Mouse (Mus musculus): ENCODE data around the gene Lrrc23.
"Not testable (repeated sequence)": the region's sequence is repeated elsewhere in the genome, so short reads cannot be mapped to it uniquely, and the experiment has no call there.

Lrrc23 gene

GRCm38 (mm10) chr6:124807986-124808357 is 28.4 kb upstream of the Lrrc23 start:
- in situ Hi-C loops (cut with MboI, MseI) = no loop called here

- in situ Hi-C loops (cut with MboI, MseI) = no loop called here
Observed at GRCm38 (mm10) chr6:124807366-124807765, 27.8 kb upstream of the Lrrc23 start.

GRCm38 (mm10) chr6:124806446-124807140 is 27.1 kb upstream of the Lrrc23 start:
- in situ Hi-C loops (cut with MboI, MseI) = no loop called here

- in situ Hi-C loops (cut with MboI, MseI) = no loop called here
Observed at GRCm38 (mm10) chr6:124805341-124806321, 26.1 kb upstream of the Lrrc23 start.

GRCm38 (mm10) chr6:124804341-124804740 is 24.8 kb upstream of the Lrrc23 start:
- in situ Hi-C loops (cut with MboI, MseI) = no loop called here

GRCm38 (mm10) chr6:124803691-124804090 is 24.2 kb upstream of the Lrrc23 start:
- in situ Hi-C loops (cut with MboI, MseI) = not testable (repeated sequence)

- in situ Hi-C loops (cut with MboI, MseI) = no loop called here
Observed at GRCm38 (mm10) chr6:124803061-124803460, 23.5 kb upstream of the Lrrc23 start.

- in situ Hi-C loops (cut with MboI, MseI) = not testable (repeated sequence)
Observed at GRCm38 (mm10) chr6:124802400-124802799, 22.9 kb upstream of the Lrrc23 start.

- in situ Hi-C loops (cut with MboI, MseI) = loop anchor here in 1 of 2 experiments (25.0 kb wide), 1 partner anchor 759 kb away; no protein-coding TSS in a partner anchor
Observed at GRCm38 (mm10) chr6:124796200-124796599, 16.7 kb upstream of the Lrrc23 start.

- in situ Hi-C loops (cut with MboI, MseI) = loop anchor here in 1 of 2 experiments (25.0 kb wide), 1 partner anchor 758 kb away; no protein-coding TSS in a partner anchor
Observed at GRCm38 (mm10) chr6:124795781-124796180, 16.3 kb upstream of the Lrrc23 start.

- in situ Hi-C loops (cut with MboI, MseI) = loop anchor here in 1 of 2 experiments (25.0 kb wide), 1 partner anchor 755 kb away; no protein-coding TSS in a partner anchor
Observed at GRCm38 (mm10) chr6:124791911-124792310, 12.4 kb upstream of the Lrrc23 start.

- in situ Hi-C loops (cut with MboI, MseI) = loop anchor here in 1 of 2 experiments (25.0 kb wide), 1 partner anchor 753 kb away; no protein-coding TSS in a partner anchor
Observed at GRCm38 (mm10) chr6:124790121-124790520, 10.6 kb upstream of the Lrrc23 start.

- in situ Hi-C loops (cut with MboI, MseI) = loop anchor here in 1 of 2 experiments (25.0 kb wide), 1 partner anchor 752 kb away; no protein-coding TSS in a partner anchor
Observed at GRCm38 (mm10) chr6:124789519-124789918, 10.0 kb upstream of the Lrrc23 start.

- in situ Hi-C loops (cut with MboI, MseI) = loop anchor here in 1 of 2 experiments (25.0 kb wide), 1 partner anchor 750 kb away; no protein-coding TSS in a partner anchor
Observed at GRCm38 (mm10) chr6:124787722-124788121, 8.2 kb upstream of the Lrrc23 start.

- in situ Hi-C loops (cut with MboI, MseI) = loop anchor here in 1 of 2 experiments (25.0 kb wide), 1 partner anchor 750 kb away; no protein-coding TSS in a partner anchor
Observed at GRCm38 (mm10) chr6:124786756-124787420, 7.4 kb upstream of the Lrrc23 start.

- in situ Hi-C loops (cut with MboI, MseI) = loop anchor here in 1 of 2 experiments (25.0 kb wide), 1 partner anchor 745 kb away; no protein-coding TSS in a partner anchor
Observed at GRCm38 (mm10) chr6:124782436-124782835, 2.9 kb upstream of the Lrrc23 start.

- in situ Hi-C loops (cut with MboI, MseI) = loop anchor here in 1 of 2 experiments (25.0 kb wide), 1 partner anchor 744 kb away; no protein-coding TSS in a partner anchor
Observed at GRCm38 (mm10) chr6:124780917-124781316, 1.4 kb upstream of the Lrrc23 start.

- in situ Hi-C loops (cut with MboI, MseI) = loop anchor here in 1 of 2 experiments (25.0 kb wide), 1 partner anchor 743 kb away; no protein-coding TSS in a partner anchor
Observed at GRCm38 (mm10) chr6:124779984-124780416, 473 bp upstream of the Lrrc23 start.

- in situ Hi-C loops (cut with MboI, MseI) = no loop called here
Observed at GRCm38 (mm10) chr6:124770511-124770910, 9.0 kb downstream of the Lrrc23 start.

GRCm38 (mm10) chr6:124770013-124770412 is 9.5 kb downstream of the Lrrc23 start:
- in situ Hi-C loops (cut with MboI, MseI) = no loop called here
